Mouse (Mus musculus) CD4-positive, CD25-positive, alpha-beta regulatory T cell, adult 2 months (primary cell): ENCODE data around the gene Creb1.
"Not testable (repeated sequence)": the region's sequence is repeated elsewhere in the genome, so short reads cannot be mapped to it uniquely, and the experiment has no call there.

Experiments used
- DNase-seq: peaks from one replicate; pipeline ENCODE4 v3.0.0-alpha.2; 2012; ENCODE audit warnings: low read depth, low spot score

Creb1 gene

DNA sequence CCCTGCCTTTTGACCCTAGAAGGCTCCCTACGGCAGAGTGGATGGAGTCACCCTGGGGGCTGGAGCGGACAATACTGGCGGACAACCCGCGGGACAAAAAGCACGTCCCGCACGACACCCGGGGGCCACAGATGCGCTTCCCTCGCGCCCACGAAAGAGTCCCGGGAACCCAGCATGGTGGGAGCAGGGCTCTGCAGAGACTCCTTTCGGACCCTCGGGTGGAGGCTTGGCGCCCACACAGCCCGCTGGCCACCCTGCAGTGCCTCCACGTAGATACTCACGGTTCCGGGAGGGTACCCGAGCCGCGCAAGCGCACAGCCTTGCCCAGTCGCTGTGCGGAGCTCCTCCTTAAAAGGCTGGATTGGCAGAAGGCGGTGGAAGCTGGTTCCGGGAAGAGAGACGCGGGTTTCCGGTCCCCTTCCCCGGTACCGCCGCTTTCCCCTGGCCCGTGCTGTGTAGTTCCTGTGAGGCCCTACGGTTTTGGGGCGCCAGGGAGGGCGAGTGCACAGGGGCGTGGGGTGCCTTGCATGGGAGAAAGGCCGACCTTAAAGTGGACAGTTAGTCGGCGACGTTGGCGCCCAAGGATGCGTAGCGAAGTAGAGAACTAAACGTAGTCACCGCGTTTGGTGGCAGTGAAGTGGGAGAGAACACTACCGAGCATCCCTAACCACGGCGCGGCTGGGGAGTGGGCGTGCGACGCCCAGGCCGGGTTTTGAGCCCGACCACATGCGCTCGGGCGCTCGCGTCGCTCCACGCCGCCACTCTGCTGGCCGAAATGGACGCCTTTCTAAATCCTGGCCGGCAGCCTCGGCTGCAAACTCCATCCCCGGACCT is 84.7 kb downstream of the Creb1 start, which contains the start of gene Mettl21a:
TSS of gene Mettl21a (minus strand) at position 362 of the 834 bp plus-strand sequence.
- DNase-seq = peak; percentile 90

DNA sequence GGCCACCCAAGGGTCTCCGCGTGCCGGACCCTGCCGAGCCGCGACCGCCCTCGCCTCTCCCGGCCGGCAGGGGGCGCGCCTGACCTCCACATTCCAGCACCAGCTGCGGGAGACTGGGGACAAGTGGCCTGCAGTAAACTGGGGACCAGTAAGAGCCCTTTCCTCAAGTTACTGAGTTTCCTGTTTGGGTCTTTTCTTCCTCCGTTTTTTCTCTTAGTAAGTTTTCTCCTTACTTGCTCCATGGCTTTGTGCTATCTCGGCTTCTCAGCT is 85.2 kb downstream of the Creb1 start:
- peak; percentile 83 for DNase-seq

DNA sequence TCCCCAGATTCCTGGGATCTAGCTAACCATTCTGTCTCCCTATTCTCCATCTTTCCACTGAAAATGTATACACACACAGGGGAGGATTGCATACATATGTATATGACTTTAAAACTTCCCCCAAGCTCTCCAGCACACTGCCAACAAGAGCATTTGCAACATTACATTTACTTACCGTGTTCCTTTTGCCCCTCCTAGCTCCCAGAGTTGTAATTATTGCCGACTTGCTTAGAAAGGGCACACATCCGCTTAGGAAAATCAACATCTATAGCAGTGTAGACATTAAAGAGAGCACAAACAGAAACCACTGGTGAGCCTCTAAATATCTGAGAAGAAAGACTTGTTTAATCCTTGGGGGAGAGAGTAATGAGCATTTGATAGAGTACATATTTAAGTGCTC is 85.8 kb downstream of the Creb1 start:
- DNase-seq = peak; percentile 7

DNA sequence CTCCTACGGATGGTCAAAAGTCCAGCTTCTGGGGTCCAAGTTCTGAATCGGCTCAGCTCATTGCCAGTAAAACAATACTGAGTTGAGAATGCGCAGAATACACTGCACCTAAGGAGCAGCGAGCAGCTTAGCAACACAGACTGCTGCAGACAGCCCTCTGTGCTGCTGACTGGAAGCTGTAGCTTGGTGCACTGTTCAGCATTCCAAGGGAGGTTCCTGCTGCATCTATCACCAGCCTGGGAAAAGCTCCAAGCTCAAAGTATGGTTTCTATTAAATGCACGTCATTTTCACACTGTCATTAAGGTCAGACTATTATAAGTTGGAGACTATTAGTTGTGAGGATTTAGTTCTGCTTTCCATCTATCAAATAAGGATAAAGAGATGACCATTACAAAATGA is 88.7 kb downstream of the Creb1 start:
- no peak for DNase-seq

DNA sequence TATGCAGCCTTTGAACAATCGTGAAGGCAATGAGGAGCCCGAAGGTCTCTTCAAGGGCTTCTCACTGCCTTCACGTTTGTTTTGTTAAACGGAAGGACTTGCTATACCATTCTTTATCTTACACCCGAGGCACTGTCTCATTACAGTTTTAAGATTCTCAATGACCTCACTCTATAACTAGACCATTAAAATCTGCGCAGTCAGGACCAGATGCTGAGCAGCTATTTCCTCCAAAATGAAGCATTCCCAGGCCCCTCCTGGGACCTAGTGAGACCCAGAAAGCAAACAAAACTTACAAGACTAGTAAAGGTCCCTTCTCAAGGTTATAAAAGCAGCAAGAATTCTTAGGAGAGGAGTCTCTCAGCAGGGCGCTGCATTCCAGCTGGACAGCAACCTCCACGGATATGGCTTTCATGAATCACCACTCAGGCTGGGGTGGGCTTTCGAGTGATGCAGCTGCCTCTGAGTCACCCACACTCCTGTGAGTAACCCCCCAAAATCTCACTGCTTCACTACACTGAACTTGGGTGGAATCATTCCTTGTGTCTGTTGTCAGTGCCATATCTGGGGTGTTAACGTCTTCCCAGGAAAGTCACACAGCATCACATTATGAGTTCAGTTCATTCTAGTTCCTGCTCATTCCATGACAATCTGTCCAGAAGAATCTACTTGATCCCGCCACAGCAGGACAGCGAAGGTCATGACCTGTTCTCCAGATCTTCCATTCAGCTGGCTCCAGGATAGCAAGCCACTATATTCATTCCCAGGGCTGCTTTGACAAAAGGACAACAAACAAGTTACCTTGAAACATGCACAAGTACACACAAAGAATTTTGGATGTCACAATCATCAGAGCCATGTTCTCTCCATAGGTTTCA is 91.4 kb downstream of the Creb1 start:
- no peak for DNase-seq

DNA sequence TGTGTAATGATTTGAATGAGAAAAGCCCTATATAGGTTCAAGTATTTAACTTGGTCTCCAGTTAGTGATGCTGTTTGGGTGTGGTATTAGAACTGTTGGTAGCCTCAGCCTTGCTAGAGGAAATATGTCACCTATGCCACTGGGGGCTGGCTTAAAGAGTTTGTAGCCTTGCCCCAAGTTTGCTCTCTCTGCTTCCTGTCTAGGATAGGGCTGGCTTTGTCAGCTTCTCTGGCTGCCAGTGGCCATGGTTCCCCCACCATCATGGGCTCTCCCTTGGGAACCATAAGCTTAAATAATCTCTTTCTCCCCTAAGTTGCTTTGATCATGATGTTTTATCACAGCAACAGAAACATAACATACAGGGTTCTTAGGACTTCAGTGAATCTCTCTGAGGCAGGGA is 92.8 kb downstream of the Creb1 start:
- no peak for DNase-seq

DNA sequence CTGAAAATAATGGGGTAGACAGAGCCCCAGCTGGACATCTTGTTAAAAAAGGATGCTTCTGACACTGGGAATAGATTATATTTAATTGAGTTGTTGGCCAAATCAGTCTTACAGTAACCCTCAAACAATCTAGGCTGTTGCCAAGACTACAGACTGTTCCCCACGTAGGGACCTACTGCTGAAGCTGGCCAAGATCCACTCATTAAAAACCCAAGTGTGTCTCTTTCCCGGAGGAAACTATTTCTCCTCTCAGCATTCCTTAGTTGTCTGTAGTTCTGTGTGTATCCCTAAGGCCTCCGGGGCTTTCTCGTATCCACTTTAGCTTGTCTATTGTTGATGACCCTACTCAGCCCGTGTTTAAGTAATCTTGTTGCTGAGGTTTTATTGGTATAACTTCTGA is 99.1 kb downstream of the Creb1 start:
- no peak for DNase-seq

DNA sequence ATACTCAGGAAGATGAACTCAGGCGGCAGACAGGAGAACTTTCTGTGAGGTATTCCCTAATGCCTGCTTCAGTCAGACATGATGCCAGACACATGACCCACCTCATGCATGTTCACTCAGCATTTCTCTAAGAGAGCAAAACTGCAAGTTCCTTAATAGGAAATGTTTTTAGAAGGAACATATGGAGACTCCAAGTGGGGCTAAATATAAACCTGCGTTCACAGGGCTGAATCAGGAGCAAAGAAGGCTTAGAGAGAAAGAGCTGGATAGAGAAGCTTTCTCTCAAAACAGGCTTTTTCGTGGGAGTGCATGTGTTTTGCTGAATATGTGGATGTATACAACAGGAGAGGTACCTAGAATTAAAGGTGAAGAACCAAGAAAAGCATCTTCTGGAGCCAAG is 100.8 kb downstream of the Creb1 start:
- no peak for DNase-seq

DNA sequence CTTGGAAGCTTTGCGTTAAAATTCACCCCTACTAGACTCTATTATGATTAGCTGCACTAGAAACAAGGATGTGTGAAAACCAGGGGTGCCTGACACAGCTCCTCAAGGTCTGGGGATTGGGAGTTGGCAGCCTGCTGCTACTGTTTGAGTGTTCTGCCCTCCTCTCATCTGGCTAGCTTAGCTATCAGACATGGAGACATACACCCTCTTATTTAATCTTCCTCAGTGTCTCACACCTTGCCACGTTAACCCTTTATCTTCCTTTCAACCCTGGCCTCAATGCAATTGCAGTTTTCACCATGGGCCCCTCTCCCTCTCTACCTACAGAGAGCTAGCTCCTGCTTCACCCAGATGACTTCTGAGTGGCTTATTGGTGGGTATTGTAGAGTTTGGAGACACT is 103.2 kb downstream of the Creb1 start:
- no peak for DNase-seq

DNA sequence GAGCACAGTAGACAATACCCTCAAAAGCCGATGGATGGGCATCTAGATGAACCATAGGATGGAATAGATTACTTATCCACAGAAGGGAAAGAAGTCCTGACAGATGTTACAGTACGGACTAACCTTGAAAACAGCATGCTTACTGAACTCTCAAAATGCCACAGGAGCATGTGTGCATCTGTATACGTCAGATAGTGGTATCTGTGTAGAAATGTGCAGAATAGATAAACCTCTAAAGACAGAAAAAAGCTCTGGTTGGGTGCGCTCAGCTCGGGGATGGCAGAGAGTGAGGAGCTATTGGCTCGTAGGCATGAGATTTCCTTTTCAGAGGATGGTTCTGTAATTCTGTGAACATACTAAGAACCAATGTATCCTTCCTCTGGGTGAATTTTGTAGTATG is 106.8 kb downstream of the Creb1 start:
- DNase-seq = no peak

DNA sequence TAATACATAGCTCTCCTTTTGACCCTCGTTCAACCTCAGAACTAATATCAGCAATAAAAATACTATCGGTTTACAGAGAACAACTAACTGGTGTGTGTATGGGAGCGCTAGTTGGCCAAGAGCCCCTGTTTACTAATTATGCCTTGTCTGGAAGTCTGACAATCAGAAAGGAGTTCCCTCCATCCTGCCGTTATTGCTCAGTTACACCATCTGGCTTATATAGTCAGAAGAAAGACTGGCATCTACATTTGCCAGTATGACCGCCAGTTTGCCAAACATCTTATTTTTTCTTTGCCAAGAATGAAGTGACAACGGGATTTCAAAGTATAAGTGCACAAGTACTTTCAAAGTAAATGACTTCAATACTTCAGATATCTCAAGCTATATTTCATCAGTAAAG is 108.6 kb downstream of the Creb1 start:
- DNase-seq = no peak

DNA sequence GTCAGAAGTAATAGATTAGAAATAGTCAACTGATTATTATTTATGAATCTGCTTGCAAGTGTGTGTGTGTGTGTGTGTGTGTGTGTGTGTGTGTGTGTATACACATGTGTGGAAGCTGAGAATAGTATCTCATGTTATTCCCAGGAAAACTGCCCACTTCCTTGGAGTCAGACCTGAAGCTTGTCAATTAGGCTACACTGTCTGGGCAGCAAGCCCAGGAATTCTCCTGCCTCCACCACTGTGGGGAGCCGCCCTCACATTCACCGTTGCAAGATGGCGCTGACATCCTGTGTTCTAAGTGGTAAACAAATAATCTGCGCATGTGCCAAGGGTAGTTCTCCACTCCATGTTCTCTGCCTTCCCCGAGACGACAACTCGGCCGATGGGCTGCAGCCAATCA is 110.1 kb downstream of the Creb1 start:
- not testable (repeated sequence) for DNase-seq

DNA sequence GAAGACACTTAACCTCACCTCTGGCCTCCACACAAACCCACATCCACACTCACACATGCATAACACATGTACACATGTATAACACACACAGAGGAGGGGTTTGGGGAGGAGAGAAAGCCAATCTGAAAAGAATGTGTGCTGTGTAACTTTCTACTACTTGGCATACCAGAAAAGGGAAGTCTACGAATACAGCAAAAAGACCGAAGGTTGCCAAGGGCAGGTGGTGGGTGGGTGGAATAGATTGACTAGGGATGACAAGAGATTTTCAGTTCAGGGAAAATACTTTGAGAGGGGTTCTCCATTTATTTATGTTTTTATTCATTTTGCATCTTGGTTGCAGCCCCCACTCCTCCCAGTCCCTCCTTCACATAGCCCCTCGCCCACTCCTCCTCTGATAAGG is 112.1 kb downstream of the Creb1 start:
- DNase-seq = no peak

DNA sequence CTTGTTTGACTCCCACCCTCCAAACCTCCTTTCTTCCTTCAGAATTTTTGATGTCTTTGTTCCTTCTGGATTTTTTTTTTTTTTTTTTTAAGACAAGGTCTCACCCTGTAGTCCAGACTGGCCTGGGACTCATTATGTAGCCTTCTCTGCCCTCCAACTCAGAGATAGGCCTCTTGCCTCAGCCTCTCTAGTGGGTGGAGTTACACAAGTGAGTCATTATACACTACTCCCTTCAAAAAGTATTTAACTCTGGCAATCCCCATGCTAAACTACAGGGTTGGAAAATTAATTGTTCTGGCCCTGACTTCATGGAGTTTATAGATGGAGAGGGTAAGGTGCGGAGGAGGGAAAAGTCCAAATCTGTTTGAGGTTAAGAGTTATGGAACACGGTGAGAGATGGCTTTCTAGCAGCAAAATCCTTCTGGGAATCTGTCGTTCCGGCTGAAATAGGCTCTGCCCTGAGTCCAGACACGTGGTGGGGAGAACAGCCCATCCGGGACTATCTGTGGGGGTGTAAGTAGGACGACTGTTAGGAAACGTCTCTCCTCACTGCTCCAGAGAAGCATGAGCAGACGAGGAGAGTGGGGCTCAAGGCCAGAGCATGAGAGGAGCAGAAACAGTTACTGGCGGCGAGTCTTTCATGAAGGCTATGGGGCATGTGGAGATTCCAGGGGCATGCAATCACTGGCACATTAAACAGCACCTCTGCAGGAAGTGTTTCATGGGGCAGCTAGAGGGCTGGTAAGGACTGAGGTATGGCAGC is 117.1 kb downstream of the Creb1 start:
- DNase-seq = no peak

DNA sequence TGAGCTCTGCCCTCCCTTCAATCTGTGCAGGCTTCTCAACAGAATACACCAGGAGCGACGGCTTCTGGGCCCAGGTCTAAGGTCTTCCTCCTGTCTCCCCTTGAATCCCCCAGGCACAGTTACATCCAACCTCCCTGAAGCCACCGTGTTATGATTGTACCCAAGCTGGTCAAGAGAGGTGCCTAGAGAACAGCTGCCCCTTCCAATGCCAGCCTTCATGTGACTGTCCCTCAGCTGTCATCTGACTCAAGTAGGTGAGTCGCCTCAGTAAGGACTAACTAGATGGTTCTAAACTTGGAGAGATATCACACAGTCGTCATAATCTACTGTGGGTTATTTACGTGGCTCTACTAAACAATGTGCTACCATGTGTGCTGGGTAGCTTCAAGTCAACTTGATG is 121.3 kb downstream of the Creb1 start:
- DNase-seq = no peak
